Mouse (Mus musculus): Measurements from ENCODE around the gene Bcan. TPM values are rescaled to one million over a fixed set of nuclear protein-coding genes. Genes with fewer than 3 reads are reported as not detected.

Gene Bcan
- not detected for polyA plus RNA-seq (2014; fragmentation: Illumina TruSeq; extraction: RNeasy Lipid Tissue Mini Kit (QIAGEN cat#74804); ENCODE audit: low read depth, low replicate concordance)

GRCm38 (mm10) chr3:88000181-88000580 lies at the start of gene Bcan:
Gene Bcan (minus strand): TSS chr3:88000230.

DNA sequence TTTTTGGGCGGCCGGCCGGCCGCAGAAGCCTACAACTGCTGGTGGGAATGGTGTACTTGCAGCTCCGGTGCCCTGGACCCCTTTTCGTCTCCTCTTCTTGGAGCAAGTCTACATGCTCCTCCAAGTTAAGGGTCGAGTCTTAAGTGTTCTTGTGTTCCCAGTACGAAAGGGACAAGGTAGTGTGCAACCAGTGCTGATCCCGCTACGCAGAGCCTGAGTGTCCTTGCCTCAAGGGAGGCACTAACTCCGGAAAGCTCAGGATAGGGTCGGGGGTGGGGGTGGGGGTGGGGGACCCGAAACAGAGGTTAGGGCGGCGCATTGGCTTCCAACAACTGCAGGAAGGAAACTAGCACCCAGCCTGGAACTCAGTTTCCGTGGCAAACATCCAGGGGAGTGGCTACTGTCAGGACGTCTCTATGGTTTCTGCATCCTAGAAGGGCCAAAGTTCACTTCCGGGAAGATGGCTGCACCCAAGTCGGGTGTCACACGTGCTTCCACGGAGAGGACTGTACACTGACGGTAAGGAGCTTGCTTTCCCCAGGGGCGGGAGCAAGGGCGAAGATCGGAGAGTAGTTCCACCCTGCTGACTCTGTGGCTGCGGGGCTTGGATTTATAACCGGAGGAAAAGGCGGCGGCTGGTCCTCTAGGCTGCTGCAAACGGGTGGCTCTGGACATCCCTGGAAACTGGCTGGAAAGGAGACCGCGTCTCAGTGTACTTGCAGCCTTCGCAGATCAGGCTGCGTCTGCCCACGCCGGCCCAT lies 42.8 kb upstream of the Bcan start, which contains the start of gene Gpatch4:
Gene Gpatch4, plus strand, starts transcription at position 448 of the 761 bp plus-strand sequence.

DNA sequence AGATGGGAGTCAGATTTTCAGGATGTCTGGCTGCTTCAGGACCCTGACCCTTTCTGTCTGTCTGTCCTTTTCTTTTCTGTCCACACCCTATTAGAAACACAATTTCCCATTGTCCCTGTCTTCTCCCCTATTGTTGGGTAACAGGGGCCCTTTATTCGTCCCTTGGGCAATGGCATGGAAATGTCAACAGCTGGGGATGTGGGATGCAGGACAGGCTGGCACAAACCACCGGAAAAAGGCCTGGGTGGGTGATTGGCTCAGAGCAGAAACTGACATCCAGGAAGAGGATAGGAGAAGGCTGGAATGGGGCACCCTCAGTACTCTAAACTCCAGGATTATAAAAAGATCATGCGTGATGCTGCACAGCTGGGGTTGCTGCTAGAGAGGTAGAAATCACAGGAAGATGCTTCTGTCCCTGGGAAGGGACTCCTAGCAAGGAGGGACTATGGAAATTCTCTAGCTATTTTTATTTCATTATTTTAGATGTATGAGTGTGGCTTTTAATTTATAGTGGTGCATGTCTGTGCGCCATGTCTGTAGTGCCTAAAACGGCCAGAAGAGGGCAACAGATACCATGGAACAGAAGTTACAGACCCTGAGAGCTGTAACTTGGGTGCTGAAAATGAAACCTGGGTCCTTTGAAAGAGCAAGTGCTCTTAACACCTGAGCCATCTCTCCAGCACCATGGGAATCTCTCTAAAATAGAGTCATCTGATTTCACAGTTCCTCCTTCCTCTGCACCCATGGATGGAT lies 27.6 kb upstream of the Bcan start, which contains the start of gene Hapln2:
Gene Hapln2, minus strand, starts transcription at position 150 of the 753 bp plus-strand sequence.

DNA sequence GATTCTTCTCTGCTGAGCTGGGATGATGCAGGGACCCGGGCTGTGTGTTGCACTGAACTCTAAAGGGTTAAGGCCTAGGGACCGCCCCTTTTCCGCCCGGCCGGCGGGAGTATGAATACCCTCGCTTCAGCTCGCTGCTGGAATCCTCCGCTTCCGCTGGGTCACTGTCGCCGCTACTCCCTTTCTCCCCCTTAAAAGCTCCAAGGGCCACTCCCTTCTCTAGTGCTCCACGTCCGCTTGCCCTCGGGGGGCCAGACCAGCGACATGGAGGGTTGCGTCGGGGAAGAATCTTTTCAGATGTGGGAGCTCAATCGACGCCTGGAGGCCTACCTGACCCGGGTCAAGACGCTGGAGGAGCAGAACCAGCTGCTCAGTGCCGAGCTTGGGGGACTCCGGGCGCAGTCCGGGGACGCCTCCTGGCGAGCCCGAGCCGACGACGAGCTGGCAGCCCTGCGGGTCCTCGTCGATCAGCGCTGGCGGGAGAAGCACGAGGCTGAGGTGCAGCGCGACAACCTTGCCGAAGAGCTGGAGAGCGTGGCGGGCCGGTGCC lies 29.0 kb downstream of the Bcan start, which contains the start of gene Nes:
Gene Nes, plus strand, starts transcription at position 140 of the 550 bp plus-strand sequence.

GRCm38 (mm10) chr3:87948378-87949265 lies 51.4 kb downstream of the Bcan start, which contains the start of gene Crabp2:
Gene Crabp2 (plus strand): TSS chr3:87948666.

Other genes with a start within 250 kb of the Bcan start
- gene Ntrk1, start 205.1 kb downstream of the Bcan start, polyA plus RNA-seq (2014; fragmentation: Illumina TruSeq; extraction: RNeasy Lipid Tissue Mini Kit (QIAGEN cat#74804); ENCODE audit: low read depth, low replicate concordance): 0.16 TPM
- gene Insrr, start 203.3 kb downstream of the Bcan start, polyA plus RNA-seq (2014; fragmentation: Illumina TruSeq; extraction: RNeasy Lipid Tissue Mini Kit (QIAGEN cat#74804); ENCODE audit: low read depth, low replicate concordance): not detected
- 18.5 TPM for gene Pear1, start 175.9 kb downstream of the Bcan start, polyA plus RNA-seq (2014; fragmentation: Illumina TruSeq; extraction: RNeasy Lipid Tissue Mini Kit (QIAGEN cat#74804); ENCODE audit: low read depth, low replicate concordance)
- gene Sh2d2a, start 153.5 kb downstream of the Bcan start, polyA plus RNA-seq (2014; fragmentation: Illumina TruSeq; extraction: RNeasy Lipid Tissue Mini Kit (QIAGEN cat#74804); ENCODE audit: low read depth, low replicate concordance): 0.18 TPM
- gene Prcc, start 114.6 kb downstream of the Bcan start, polyA plus RNA-seq (2014; fragmentation: Illumina TruSeq; extraction: RNeasy Lipid Tissue Mini Kit (QIAGEN cat#74804); ENCODE audit: low read depth, low replicate concordance): 34.4 TPM
- 135 TPM for gene Hdgf, start 93.9 kb downstream of the Bcan start, polyA plus RNA-seq (2014; fragmentation: Illumina TruSeq; extraction: RNeasy Lipid Tissue Mini Kit (QIAGEN cat#74804); ENCODE audit: low read depth, low replicate concordance)
- gene Mrpl24, start 80.7 kb downstream of the Bcan start, polyA plus RNA-seq (2014; fragmentation: Illumina TruSeq; extraction: RNeasy Lipid Tissue Mini Kit (QIAGEN cat#74804); ENCODE audit: low read depth, low replicate concordance): 110 TPM
- 11.3 TPM for gene Isg20l2, start 69.9 kb downstream of the Bcan start, polyA plus RNA-seq (2014; fragmentation: Illumina TruSeq; extraction: RNeasy Lipid Tissue Mini Kit (QIAGEN cat#74804); ENCODE audit: low read depth, low replicate concordance)
- 18.8 TPM for gene Rrnad1, start 69.5 kb downstream of the Bcan start, polyA plus RNA-seq (2014; fragmentation: Illumina TruSeq; extraction: RNeasy Lipid Tissue Mini Kit (QIAGEN cat#74804); ENCODE audit: low read depth, low replicate concordance)
- gene Crabp2, start 51.6 kb downstream of the Bcan start, polyA plus RNA-seq (2014; fragmentation: Illumina TruSeq; extraction: RNeasy Lipid Tissue Mini Kit (QIAGEN cat#74804); ENCODE audit: low read depth, low replicate concordance): not detected
- 19.9 TPM for gene Nes, start 29.2 kb downstream of the Bcan start, polyA plus RNA-seq (2014; fragmentation: Illumina TruSeq; extraction: RNeasy Lipid Tissue Mini Kit (QIAGEN cat#74804); ENCODE audit: low read depth, low replicate concordance)
- not detected for gene Hapln2, start 27.4 kb upstream of the Bcan start, polyA plus RNA-seq (2014; fragmentation: Illumina TruSeq; extraction: RNeasy Lipid Tissue Mini Kit (QIAGEN cat#74804); ENCODE audit: low read depth, low replicate concordance)
- 19.7 TPM for gene Gpatch4, start 42.9 kb upstream of the Bcan start, polyA plus RNA-seq (2014; fragmentation: Illumina TruSeq; extraction: RNeasy Lipid Tissue Mini Kit (QIAGEN cat#74804); ENCODE audit: low read depth, low replicate concordance)
- 88.9 TPM for gene Naxe, start 58.3 kb upstream of the Bcan start, polyA plus RNA-seq (2014; fragmentation: Illumina TruSeq; extraction: RNeasy Lipid Tissue Mini Kit (QIAGEN cat#74804); ENCODE audit: low read depth, low replicate concordance)
- gene Ttc24, start 78.1 kb upstream of the Bcan start, polyA plus RNA-seq (2014; fragmentation: Illumina TruSeq; extraction: RNeasy Lipid Tissue Mini Kit (QIAGEN cat#74804); ENCODE audit: low read depth, low replicate concordance): not detected
- gene Iqgap3, start 81.7 kb upstream of the Bcan start, polyA plus RNA-seq (2014; fragmentation: Illumina TruSeq; extraction: RNeasy Lipid Tissue Mini Kit (QIAGEN cat#74804); ENCODE audit: low read depth, low replicate concordance): 0.34 TPM
- gene Mef2d, start 142.1 kb upstream of the Bcan start, polyA plus RNA-seq (2014; fragmentation: Illumina TruSeq; extraction: RNeasy Lipid Tissue Mini Kit (QIAGEN cat#74804); ENCODE audit: low read depth, low replicate concordance): 107 TPM

Data from heart, adult 10 weeks (tissue).